Mouse (Mus musculus): ENCODE results near the gene Spert. TPM values are rescaled to one million over a fixed set of nuclear protein-coding genes. Genes with fewer than 3 reads are reported as not detected.

The Spert gene
- polyA plus RNA-seq (2016; fragmentation: Nextera tagmentation; extraction: Ambion mirVana) = not detected in 2 replicates

- Histone ChIP-seq H3K36me3 (no peaks in the 10 kb centered on the region), H3K27me3 (no peaks in the 10 kb centered on the region), H3K4me2 (replicated peaks) (no peak within 1 kb of the TSS), H3K4me3 (no peak within 1 kb of the TSS), H3K9me3 (no peaks in the 10 kb centered on the region), H3K4me1 (no peaks in the 10 kb centered on the region), H3K27ac (replicated peaks) (no peak within 1 kb of the TSS), H3K9ac (replicated peaks) (no peak within 1 kb of the TSS)
- whole genome bisulfite sequencing = 63% methylated on average over 3 of the region's 3 CpGs
- no peak for ATAC-seq (ENCODE audit: low FRiP score, low read depth)
These were observed at the start of gene Spert for GRCm38 (mm10) chr14:75592978-75593377. TSS of gene Spert (minus strand) at chr14:75593116.

- Histone ChIP-seq H3K4me1 (peaks cover 5% of the 10 kb centered on the region), H3K9me3 (no peaks in the 10 kb centered on the region), H3K27me3 (peaks cover 4% of the 10 kb centered on the region; the same call in 1 of the 2 replicates), H3K4me2 (replicated peaks) (no peak within 1 kb of the TSS), H3K27ac (replicated peaks) (no peak within 1 kb of the TSS), H3K36me3 (no peaks in the 10 kb centered on the region), H3K4me3 (no peak within 1 kb of the TSS), H3K9ac (replicated peaks) (no peak within 1 kb of the TSS)
- WGBS = 72% methylated on average over 8 of the region's 8 CpGs
- ATAC-seq (ENCODE audit: low FRiP score, low read depth) = no peak
These were observed 49.2 kb upstream of the Spert start, which contains the start of gene Erich6b for GRCm38 (mm10) chr14:75642080-75642479. TSS of gene Erich6b (plus strand) at chr14:75642259.

- 68% methylated on average over 6 of the region's 6 CpGs for WGBS
- Histone ChIP-seq H3K4me2 (replicated peaks) (no peak overlapping the region), H3K36me3 (no peaks in the 10 kb centered on the region), H3K9me3 (no peaks in the 10 kb centered on the region), H3K4me1 (0 out of 2 replicates have a peak, but pooled peaks cover 3% of the 10 kb centered on the region), H3K4me3 (no peak overlapping the region), H3K9ac (replicated peaks) (no peak overlapping the region), H3K27ac (replicated peaks) (no peak overlapping the region), H3K27me3 (peaks cover 4% of the 10 kb centered on the region; the same call in 1 of the 2 replicates)
- no peak for ATAC-seq (ENCODE audit: low FRiP score, low read depth)
These were observed 48.5 kb upstream of the Spert start for GRCm38 (mm10) chr14:75641369-75641768.

- H3K36me3 ChIP-seq = no peaks in the 10 kb centered on the region
- H3K4me3 ChIP-seq = no peak overlapping the region
- no peak for ATAC-seq (ENCODE audit: low FRiP score, low read depth)
- H3K4me2 ChIP-seq (replicated peaks) = no peak overlapping the region
- 89% methylated on average over 2 of the region's 2 CpGs for WGBS
- no peak overlapping the region for H3K27ac ChIP-seq (replicated peaks)
- H3K4me1 ChIP-seq = peaks cover 8% of the 10 kb centered on the region
- H3K9me3 ChIP-seq = no peaks in the 10 kb centered on the region
- H3K27me3 ChIP-seq = peaks cover 4% of the 10 kb centered on the region; the same call in 1 of the 2 replicates
- H3K9ac ChIP-seq (replicated peaks) = no peak overlapping the region
These were observed 47.9 kb upstream of the Spert start for GRCm38 (mm10) chr14:75640846-75641245.

GRCm38 (mm10) chr14:75637641-75638040, 44.7 kb upstream of the Spert start:
- no peak overlapping the region for H3K4me3 ChIP-seq
- ATAC-seq (ENCODE audit: low FRiP score, low read depth) = no peak
- no peak overlapping the region for H3K9ac ChIP-seq (replicated peaks)
- H3K4me2 ChIP-seq (replicated peaks) = no peak overlapping the region
- WGBS = 83% methylated on average over 4 of the region's 4 CpGs
- no peak overlapping the region for H3K27ac ChIP-seq (replicated peaks)
- no peaks in the 10 kb centered on the region for H3K9me3 ChIP-seq
- H3K27me3 ChIP-seq = peaks cover 4% of the 10 kb centered on the region; the same call in 1 of the 2 replicates
- peaks cover 15% of the 10 kb centered on the region for H3K4me1 ChIP-seq
- H3K36me3 ChIP-seq = no peaks in the 10 kb centered on the region

- no peak overlapping the region for H3K4me2 ChIP-seq (replicated peaks)
- peaks cover 12% of the 10 kb centered on the region for H3K4me1 ChIP-seq
- H3K9ac ChIP-seq (replicated peaks) = no peak overlapping the region
- no peaks in the 10 kb centered on the region for H3K9me3 ChIP-seq
- 38% methylated on average over 7 of the region's 7 CpGs for WGBS
- peaks cover 4% of the 10 kb centered on the region; the same call in 1 of the 2 replicates for H3K27me3 ChIP-seq
- H3K36me3 ChIP-seq = no peaks in the 10 kb centered on the region
- H3K27ac ChIP-seq (replicated peaks) = no peak overlapping the region
- ATAC-seq (ENCODE audit: low FRiP score, low read depth) = no peak
- no peak overlapping the region for H3K4me3 ChIP-seq
These were observed 43.2 kb upstream of the Spert start for GRCm38 (mm10) chr14:75636107-75636506.

GRCm38 (mm10) chr14:75635350-75635749, 42.4 kb upstream of the Spert start:
- no peak for ATAC-seq (ENCODE audit: low FRiP score, low read depth)
- H3K27me3 ChIP-seq = peaks cover 4% of the 10 kb centered on the region; the same call in 1 of the 2 replicates
- no peak overlapping the region for H3K27ac ChIP-seq (replicated peaks)
- H3K4me3 ChIP-seq = no peak overlapping the region
- 81% methylated on average over 12 of the region's 12 CpGs for WGBS
- no peaks in the 10 kb centered on the region for H3K36me3 ChIP-seq
- H3K9me3 ChIP-seq = no peaks in the 10 kb centered on the region
- H3K4me1 ChIP-seq = peaks cover 12% of the 10 kb centered on the region
- H3K9ac ChIP-seq (replicated peaks) = no peak overlapping the region
- no peak overlapping the region for H3K4me2 ChIP-seq (replicated peaks)

- Histone ChIP-seq H3K27me3 (no peaks in the 10 kb centered on the region), H3K4me1 (no peaks in the 10 kb centered on the region), H3K36me3 (no peaks in the 10 kb centered on the region), H3K27ac (replicated peaks) (no peak overlapping the region), H3K9me3 (no peaks in the 10 kb centered on the region), H3K4me3 (no peak overlapping the region), H3K9ac (replicated peaks) (no peak overlapping the region), H3K4me2 (replicated peaks) (no peak overlapping the region)
- no peak for ATAC-seq (ENCODE audit: low FRiP score, low read depth)
- 91% methylated on average over 8 of the region's 8 CpGs for WGBS
These were observed 36.0 kb upstream of the Spert start for GRCm38 (mm10) chr14:75628870-75629269.

GRCm38 (mm10) chr14:75622984-75623383, 30.1 kb upstream of the Spert start:
- H3K36me3 ChIP-seq = no peaks in the 10 kb centered on the region
- H3K4me2 ChIP-seq (replicated peaks) = no peak overlapping the region
- no peak for ATAC-seq (ENCODE audit: low FRiP score, low read depth)
- no peaks in the 10 kb centered on the region for H3K27me3 ChIP-seq
- no peak overlapping the region for H3K27ac ChIP-seq (replicated peaks)
- 78% methylated on average over 7 of the region's 7 CpGs for WGBS
- H3K9me3 ChIP-seq = no peaks in the 10 kb centered on the region
- H3K9ac ChIP-seq (replicated peaks) = no peak overlapping the region
- 0 out of 2 replicates have a peak, but pooled peaks cover 5% of the 10 kb centered on the region for H3K4me1 ChIP-seq
- H3K4me3 ChIP-seq = no peak overlapping the region

- ATAC-seq (ENCODE audit: low FRiP score, low read depth) = no peak
- no peaks in the 10 kb centered on the region for H3K36me3 ChIP-seq
- H3K4me1 ChIP-seq = 0 out of 2 replicates have a peak, but pooled peaks cover 3% of the 10 kb centered on the region
- no peaks in the 10 kb centered on the region for H3K27me3 ChIP-seq
- no peak overlapping the region for H3K4me2 ChIP-seq (replicated peaks)
- WGBS = 83% methylated on average over 6 of the region's 6 CpGs
- H3K9me3 ChIP-seq = no peaks in the 10 kb centered on the region
- no peak overlapping the region for H3K4me3 ChIP-seq
- H3K27ac ChIP-seq (replicated peaks) = no peak overlapping the region
- H3K9ac ChIP-seq (replicated peaks) = no peak overlapping the region
These were observed 23.5 kb upstream of the Spert start for GRCm38 (mm10) chr14:75616375-75616774.

GRCm38 (mm10) chr14:75609176-75609575, 16.3 kb upstream of the Spert start:
- Histone ChIP-seq H3K27me3 (no peaks in the 10 kb centered on the region), H3K4me1 (no peaks in the 10 kb centered on the region), H3K9me3 (no peaks in the 10 kb centered on the region), H3K4me3 (no peak overlapping the region), H3K36me3 (no peaks in the 10 kb centered on the region), H3K4me2 (replicated peaks) (no peak overlapping the region), H3K9ac (replicated peaks) (no peak overlapping the region), H3K27ac (replicated peaks) (no peak overlapping the region)
- no peak for ATAC-seq (ENCODE audit: low FRiP score, low read depth)
- WGBS = 94% methylated on average over 2 of the region's 2 CpGs

- no peaks in the 10 kb centered on the region for H3K27me3 ChIP-seq
- 87% methylated on average over 12 of the region's 12 CpGs for WGBS
- H3K36me3 ChIP-seq = no peaks in the 10 kb centered on the region
- H3K4me1 ChIP-seq = no peaks in the 10 kb centered on the region
- no peak overlapping the region for H3K9ac ChIP-seq (replicated peaks)
- no peak overlapping the region for H3K4me3 ChIP-seq
- H3K4me2 ChIP-seq (replicated peaks) = no peak overlapping the region
- H3K27ac ChIP-seq (replicated peaks) = no peak overlapping the region
- no peaks in the 10 kb centered on the region for H3K9me3 ChIP-seq
- no peak for ATAC-seq (ENCODE audit: low FRiP score, low read depth)
These were observed 9.0 kb downstream of the Spert start for GRCm38 (mm10) chr14:75583870-75584269.

GRCm38 (mm10) chr14:75579010-75579409, 13.9 kb downstream of the Spert start:
- WGBS = 89% methylated on average over 6 of the region's 6 CpGs

More at GRCm38 (mm10) chr14:75579010-75579409, 13.9 kb downstream of the Spert start:
- H3K9ac ChIP-seq (replicated peaks) = no peak overlapping the region
- H3K4me3 ChIP-seq = no peak overlapping the region
- H3K4me2 ChIP-seq (replicated peaks) = no peak overlapping the region
- H3K27me3 ChIP-seq = no peaks in the 10 kb centered on the region
- H3K36me3 ChIP-seq = no peaks in the 10 kb centered on the region
- no peak for ATAC-seq (ENCODE audit: low FRiP score, low read depth)
- no peak overlapping the region for H3K27ac ChIP-seq (replicated peaks)
- H3K9me3 ChIP-seq = no peaks in the 10 kb centered on the region
- no peaks in the 10 kb centered on the region for H3K4me1 ChIP-seq
